Mouse (Mus musculus): ENCODE measurements around the gene Clmn.
A peak's percentile ranks its signal among the peaks of the same experiment; 100 is the strongest.
"Not testable (repeated sequence)": the region's sequence is repeated elsewhere in the genome, so short reads cannot be mapped to it uniquely, and the experiment has no call there.

The Clmn gene

GRCm38 (mm10) chr12:104838987-104839386 is 25.9 kb downstream of the Clmn start:
- no peak for DNase-seq (ENCODE audit: low spot score in 2 of 2)

- no peak for DNase-seq (ENCODE audit: low spot score in 2 of 2)
These were observed 26.4 kb downstream of the Clmn start for GRCm38 (mm10) chr12:104838462-104838861.

DNA sequence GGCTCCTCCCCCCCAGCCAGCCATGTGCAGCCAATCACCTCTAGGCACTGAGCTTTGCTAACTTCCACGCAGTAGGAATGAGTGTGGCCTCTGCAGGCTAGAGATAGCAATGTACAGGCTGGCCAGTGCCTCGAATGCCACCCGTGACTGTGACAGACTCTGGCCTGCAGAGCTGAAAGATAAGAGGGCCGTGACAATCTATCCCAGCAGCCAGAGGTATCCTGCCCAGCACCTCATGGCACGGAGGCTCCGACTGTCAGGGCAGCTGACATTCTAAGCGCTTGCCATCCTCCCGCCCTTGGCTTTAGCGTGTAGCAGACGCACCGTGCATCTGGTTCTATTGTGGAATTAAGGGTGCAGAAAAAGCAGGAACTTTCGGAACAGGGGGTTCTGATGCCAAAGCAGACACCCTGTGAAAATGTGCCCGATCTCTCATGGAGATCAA is 26.9 kb downstream of the Clmn start:
- no peak for DNase-seq (ENCODE audit: low spot score in 2 of 2)

DNA sequence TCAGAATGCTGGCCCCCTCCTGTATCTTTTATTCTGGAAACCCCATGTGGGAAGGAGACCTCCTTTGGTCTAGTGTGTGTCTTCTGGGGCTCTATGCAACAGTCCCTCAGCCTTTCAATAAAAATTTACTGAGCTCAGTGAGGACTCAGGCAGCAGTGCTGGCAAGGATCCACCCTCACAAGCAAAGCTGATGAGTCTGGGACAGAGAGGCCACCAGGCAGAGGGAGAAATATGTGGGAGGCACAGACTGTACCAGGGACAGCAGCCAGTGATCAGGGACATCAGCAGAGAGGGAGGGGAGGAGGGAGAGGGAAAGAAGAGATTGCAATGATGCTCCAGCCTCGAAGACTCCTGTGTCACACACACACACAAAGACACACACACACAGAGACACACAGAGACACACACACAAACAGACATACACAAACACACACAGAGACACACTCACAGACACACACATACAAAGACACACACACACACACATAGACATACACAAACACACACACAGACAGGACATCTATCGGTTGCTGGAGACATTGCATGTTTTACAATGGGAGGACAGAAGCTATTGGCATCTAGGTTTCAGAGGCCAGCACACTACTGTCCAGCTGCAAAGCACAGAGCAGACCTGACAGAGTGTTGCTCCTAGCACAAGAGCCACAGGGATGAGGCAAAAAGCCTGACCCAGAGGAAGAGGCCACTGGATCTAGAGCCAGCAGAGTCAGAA is 27.6 kb downstream of the Clmn start:
- no peak for DNase-seq (ENCODE audit: low spot score in 2 of 2)

DNA sequence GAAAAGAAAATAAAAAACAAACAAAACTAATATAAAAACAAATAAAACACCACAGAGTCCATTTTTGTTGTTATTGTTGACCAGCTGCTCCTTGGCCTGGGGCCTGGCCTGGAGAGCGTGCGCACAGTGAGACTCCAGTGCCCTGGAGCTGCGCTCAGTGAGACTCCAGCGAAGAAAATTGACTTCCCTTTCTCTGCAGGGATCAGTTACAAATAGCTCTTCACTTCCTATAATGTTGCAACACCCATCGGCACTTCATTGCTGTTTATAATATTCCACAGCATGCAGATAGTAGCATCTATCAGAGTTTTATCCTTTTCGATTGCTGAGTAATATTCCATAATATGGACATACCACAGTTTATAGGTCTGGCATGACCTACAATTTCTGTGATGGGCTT is 28.6 kb downstream of the Clmn start:
- no peak for DNase-seq (ENCODE audit: low spot score in 2 of 2)

DNA sequence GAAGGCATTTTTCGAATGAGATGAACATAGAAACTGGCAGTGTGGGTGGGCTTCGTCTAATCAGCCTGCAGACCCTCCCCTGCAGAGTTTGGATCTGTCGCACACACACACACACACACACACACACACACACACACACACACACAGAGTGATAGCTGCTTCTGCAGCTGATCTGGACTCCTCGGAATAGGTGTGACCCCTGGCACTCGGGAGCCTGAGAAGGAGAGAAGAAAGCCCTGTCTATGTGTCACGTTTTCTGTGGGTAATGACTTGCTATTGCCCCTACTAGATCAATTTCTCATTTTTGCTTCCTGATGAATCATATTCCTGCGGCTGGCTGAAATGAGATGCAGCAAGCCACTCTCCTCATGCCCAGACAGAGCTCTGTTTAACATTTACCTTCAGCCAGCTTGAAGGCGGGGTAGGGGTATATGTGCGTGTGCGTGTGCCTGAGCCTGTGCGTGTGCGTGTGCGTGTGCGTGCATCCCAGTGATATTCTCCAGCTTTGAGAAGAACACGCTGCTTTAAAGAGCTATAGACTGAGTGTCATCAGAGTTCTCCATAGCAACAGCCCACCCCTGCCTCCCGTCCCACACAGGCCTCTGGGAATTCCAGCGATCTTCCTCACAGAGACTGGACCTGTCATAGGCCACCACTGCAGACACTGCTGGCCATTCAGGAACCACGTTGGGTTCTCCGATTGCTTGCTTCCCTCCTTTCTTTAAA is 29.3 kb downstream of the Clmn start:
- DNase-seq (ENCODE audit: low spot score in 2 of 2) = no peak

GRCm38 (mm10) chr12:104834772-104835171 is 30.1 kb downstream of the Clmn start:
- no peak for DNase-seq (ENCODE audit: low spot score in 2 of 2)

- no peak for DNase-seq (ENCODE audit: low spot score in 2 of 2)
These were observed 34.0 kb downstream of the Clmn start for GRCm38 (mm10) chr12:104830666-104831435.

DNA sequence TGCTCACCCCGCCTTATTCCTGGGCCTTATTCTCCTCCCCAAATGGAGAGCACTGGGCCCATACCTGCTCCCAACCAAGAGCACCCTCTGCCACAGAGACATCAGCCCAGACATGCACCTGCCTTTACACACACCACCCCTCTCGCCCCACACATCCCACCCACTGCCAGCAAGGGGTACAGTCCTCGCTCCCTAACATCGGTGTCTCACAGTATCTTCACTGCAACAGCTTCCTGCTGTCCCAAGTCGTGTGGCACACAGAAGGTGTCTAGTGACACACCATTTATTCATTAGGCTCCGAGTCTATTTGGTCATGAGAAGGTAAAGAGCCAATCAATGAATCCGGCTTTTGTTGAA is 34.6 kb downstream of the Clmn start:
- DNase-seq (ENCODE audit: low spot score in 2 of 2) = no peak

- peak; percentile 79 to 82 for DNase-seq (ENCODE audit: low spot score in 2 of 2)
These were observed 35.1 kb downstream of the Clmn start for GRCm38 (mm10) chr12:104829596-104830282.

DNA sequence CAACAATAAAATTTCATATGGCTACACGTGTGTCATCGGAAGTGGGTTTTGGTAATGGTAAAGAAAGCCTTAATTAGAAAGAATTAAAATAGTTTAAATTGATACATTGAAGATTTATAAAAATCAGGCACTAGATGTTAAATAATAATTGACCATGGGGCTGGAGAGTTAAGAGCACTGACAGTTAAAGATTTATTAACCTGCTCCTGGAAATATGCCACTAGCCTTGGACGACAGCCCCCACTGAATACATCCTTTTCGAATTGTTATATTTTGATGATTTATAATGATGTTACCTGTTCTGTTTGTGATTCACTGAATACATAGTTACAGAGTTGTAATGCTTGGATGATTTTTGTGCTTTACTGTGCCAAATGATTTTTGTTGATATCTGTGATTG is 35.9 kb downstream of the Clmn start:
- DNase-seq (ENCODE audit: low spot score in 2 of 2) = not testable (repeated sequence)

DNA sequence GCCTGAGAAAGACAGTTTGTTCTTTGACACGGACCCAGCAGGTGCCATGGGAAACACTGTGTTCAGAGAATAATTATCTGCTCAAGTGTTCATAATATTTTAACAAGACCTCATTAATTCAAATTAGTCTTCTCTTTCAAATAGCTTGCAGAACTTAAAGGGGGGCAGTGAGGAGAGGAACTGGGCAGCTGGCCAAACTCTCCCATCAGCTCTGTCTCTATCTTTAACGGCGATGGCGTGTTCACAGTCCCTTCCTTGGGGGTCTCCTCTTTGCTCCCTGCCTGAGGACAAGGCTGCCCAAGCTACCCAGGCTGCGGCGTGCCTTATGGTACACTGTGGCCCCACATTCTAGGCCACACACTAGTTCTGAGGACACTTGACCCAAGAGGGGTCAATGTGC is 37.2 kb downstream of the Clmn start:
- no peak for DNase-seq (ENCODE audit: low spot score in 2 of 2)

DNA sequence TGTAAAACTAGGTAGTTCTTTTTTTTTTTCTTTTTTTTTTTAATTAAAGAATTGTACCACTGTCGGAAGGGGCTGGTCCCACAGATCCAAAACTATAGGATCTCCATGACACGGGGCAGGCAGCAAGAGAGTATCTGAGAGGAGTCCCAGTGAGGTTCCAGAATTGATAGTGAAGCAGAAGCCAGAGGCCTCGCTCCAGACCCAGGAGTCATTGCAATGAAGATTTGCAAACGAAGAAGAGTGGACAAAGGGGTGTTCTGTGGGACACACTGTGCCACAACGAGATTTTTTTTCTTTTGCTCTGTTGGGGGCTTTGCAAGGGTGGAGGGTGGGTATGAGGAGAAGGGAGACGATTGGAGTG is 40.0 kb downstream of the Clmn start:
- no peak for DNase-seq (ENCODE audit: low spot score in 2 of 2)

- DNase-seq (ENCODE audit: low spot score in 2 of 2) = peak; percentile 59 to 79
These were observed 40.5 kb downstream of the Clmn start for GRCm38 (mm10) chr12:104824244-104824906.

- no peak for DNase-seq (ENCODE audit: low spot score in 2 of 2)
These were observed 41.2 kb downstream of the Clmn start for GRCm38 (mm10) chr12:104823722-104824121.

DNA sequence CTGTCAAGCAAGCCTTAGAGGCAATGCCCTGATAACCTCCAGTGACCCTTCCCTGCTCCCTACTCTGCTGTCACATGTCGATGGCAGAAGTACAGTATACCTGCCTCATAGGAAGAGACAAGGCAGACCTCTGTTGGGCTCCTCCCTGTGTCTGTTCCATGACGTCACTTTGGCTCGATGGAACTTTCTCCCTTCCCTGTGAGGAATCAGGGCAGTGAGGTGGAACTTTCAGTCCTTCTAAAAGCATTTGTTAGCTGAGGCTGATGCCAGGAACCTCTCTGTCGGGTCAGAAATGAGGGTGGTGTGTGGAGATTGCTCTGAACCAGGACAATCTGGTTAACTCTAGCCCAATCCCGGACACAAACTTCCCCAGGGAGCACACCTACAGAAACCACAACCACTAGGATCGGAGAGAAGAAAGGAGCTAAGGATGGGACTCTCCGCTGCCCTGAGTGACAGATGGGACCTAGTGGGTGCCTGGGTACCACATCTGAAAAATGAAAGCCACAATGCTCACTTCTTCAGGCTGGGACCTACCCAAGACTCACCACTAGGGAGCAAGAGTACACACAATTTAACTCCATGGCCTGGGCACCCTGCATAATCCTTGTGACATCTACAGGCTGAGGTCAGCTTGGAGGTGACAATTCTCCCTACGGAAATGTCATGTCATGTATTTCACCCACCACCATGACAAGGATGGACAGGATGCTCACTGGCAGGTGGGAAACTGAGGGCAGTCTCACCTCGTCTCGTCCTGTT is 41.9 kb downstream of the Clmn start:
- no peak for DNase-seq (ENCODE audit: low spot score in 2 of 2)

GRCm38 (mm10) chr12:104822151-104822550 is 42.7 kb downstream of the Clmn start:
- no peak for DNase-seq (ENCODE audit: low spot score in 2 of 2)

- DNase-seq (ENCODE audit: low spot score in 2 of 2) = no peak
These were observed 44.8 kb downstream of the Clmn start for GRCm38 (mm10) chr12:104820061-104820460.

- DNase-seq (ENCODE audit: low spot score in 2 of 2) = no peak
These were observed 45.8 kb downstream of the Clmn start for GRCm38 (mm10) chr12:104819050-104819449.

DNA sequence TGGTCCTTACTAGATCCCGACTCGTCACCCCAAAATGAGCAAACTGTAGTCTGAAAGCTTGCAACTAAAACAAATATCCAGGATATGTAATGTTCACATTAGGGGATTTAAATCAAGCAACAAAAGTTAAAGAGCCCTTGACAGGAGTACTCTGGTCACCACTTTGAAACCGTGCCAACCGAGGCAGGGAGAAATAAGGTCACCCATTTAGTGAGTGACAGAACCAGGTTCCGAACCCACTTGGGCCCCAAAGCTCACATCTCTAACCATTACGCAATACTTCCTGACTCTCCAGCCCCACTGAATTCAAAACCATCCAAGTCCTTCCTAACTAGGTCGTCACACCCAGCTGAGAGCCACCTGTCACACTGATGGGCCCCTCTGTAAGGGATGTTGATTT is 46.8 kb downstream of the Clmn start:
- no peak for DNase-seq (ENCODE audit: low spot score in 2 of 2)

Data from heart, adult 9 months (tissue).